Mouse (Mus musculus) G1E (cell line): ENCODE measurements around the gene Bola3.

Experiments used
- CTCF ChIP-seq: IDR thresholded peaks from 2 replicates; pipeline ENCODE4 v1.5.1; 2012; ENCODE audit warnings: low read depth, low read length, inconsistent platforms, mixed read lengths
- GATA1 ChIP-seq: IDR thresholded peaks from 2 replicates; pipeline ENCODE4 v1.6.1; 2012; ENCODE audit warnings: borderline replicate concordance, low read length, inconsistent platforms, mixed read lengths
- GATA2 ChIP-seq: IDR thresholded peaks from 2 replicates; pipeline ENCODE4 v1.6.1; 2012; ENCODE audit warnings: low read depth, low read length, inconsistent platforms, borderline replicate concordance
- POLR2AphosphoS5 ChIP-seq: IDR thresholded peaks from 2 replicates; pipeline ENCODE4 v1.6.1; 2012; ENCODE audit warnings: low read depth, low read length, inconsistent platforms; ENCODE audit not compliant: insufficient replicate concordance

DNA sequence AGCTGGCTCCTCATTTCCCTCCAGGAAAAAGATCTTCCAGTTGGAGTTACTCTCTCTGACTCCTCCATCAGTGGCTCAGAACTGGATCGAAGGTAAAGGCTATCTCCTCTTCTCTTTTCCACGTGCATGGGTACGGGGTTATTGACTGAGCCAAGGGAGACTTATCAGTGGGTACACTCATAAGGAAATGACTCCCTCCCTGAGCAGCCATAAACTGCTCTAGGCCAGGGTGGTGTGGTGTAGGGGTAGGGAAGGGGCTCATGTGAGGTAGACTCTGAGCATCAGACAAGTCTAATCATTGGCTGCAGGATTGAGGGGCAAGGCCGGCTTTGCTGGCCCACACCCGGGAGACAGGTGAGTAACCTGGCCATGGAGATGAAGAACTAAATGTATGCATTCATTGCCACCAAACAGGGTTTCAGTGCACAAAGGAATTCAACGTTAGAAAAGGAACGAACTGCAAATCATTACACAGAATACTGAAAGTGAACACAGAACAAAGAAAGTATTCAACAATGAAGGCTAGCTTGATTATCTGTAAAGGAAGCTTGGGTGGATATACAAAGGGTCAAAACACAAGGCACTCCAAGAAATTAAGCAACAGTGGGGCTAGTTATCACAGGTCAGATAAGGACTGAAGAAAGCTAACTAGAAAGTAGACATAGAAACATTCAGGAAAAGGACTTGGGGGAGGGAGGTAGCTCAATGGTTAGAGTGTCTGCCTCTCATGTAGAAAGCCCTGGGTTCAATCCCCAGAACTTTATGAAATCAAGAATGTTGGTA lies 48.3 kb upstream of the Bola3 start:
- TF ChIP-seq CTCF: no peak
- no peak for TF ChIP-seq GATA1
- TF ChIP-seq GATA2: no peak
- TF ChIP-seq POLR2AphosphoS5: no peak
